Mouse (Mus musculus): ENCODE results near the gene Hsd3b5. TPM values are rescaled to one million over a fixed set of nuclear protein-coding genes. Genes with fewer than 3 reads are reported as not detected.
A peak's percentile ranks its signal among the peaks of the same experiment; 100 is the strongest.
"Not testable (repeated sequence)": the region's sequence is repeated elsewhere in the genome, so short reads cannot be mapped to it uniquely, and the experiment has no call there.

Gene Hsd3b5
- polyA plus RNA-seq, 2 experiments, result 0.08 to 0.10 TPM

GRCm38 (mm10) chr3:98613963-98614362 lies 16.1 kb downstream of the Hsd3b5 start:
- DNase-seq (ENCODE audit: low read depth in 3 of 3, low spot score in 3 of 3) (no peak), ATAC-seq (ENCODE audit: insufficient read depth) (no peak)
- Histone ChIP-seq H3K4me3 (ENCODE audit: insufficient read depth in 1 of 2, low read depth in 2 of 2, low read length in 2 of 2) (no peak overlapping the region), H3K9me3 (ENCODE audit: control insufficient read depth, low read length) (no peaks in the 10 kb centered on the region), H3K9ac (replicated peaks) (no peak overlapping the region), H3K27me3 (ENCODE audit: control insufficient read depth, insufficient read depth, low read length) (no peaks in the 10 kb centered on the region), H3K4me2 (ENCODE audit: low read depth) (no peak overlapping the region), H3K4me1 (replicated peaks; ENCODE audit: control insufficient read depth in 2 of 2, insufficient read depth in 2 of 2, low read length in 1 of 2) (no peaks in the 10 kb centered on the region), H3K36me3 (replicated peaks; ENCODE audit: control insufficient read depth, insufficient read depth, low read depth) (no peaks in the 10 kb centered on the region), H3K27ac (no peak overlapping the region)
- TF ChIP-seq EP300 (IDR thresholded peaks at IDR 0.05; ENCODE audit: low read depth) (no peak), CTCF (IDR thresholded peaks at IDR 0.05; ENCODE audit: low read depth) (no peak)

DNA sequence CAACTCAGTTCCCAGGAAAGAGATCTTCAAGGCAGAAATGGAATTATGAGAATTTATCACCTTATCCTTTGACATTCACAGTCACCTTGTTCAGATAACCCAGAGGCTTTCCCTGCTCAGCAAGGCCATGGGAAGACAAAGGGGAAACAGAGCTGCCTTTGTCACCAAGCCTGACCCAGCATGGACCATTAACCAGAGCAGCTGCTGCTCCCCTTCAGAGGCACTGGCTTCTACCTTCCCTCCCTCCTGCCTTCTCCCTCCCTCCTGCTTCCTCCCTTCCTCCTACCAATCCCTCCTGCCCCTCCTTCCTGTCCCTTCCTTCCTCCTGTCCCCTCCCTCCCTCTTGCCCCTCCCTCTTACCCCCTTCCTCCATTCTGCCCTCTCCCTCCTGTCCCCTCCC lies 16.5 kb downstream of the Hsd3b5 start:
- not testable (repeated sequence) for H3K36me3 ChIP-seq (replicated peaks; ENCODE audit: control insufficient read depth, insufficient read depth, low read depth); DNase-seq (ENCODE audit: low read depth in 3 of 3, low spot score in 3 of 3); H3K4me1 ChIP-seq (replicated peaks; ENCODE audit: control insufficient read depth in 2 of 2, insufficient read depth in 2 of 2, low read length in 1 of 2); ATAC-seq (ENCODE audit: insufficient read depth); H3K4me3 ChIP-seq (ENCODE audit: insufficient read depth in 1 of 2, low read depth in 2 of 2, low read length in 2 of 2); H3K27me3 ChIP-seq (ENCODE audit: control insufficient read depth, insufficient read depth, low read length); H3K4me2 ChIP-seq (ENCODE audit: low read depth); H3K9me3 ChIP-seq (ENCODE audit: control insufficient read depth, low read length); H3K27ac ChIP-seq; H3K9ac ChIP-seq (replicated peaks)

DNA sequence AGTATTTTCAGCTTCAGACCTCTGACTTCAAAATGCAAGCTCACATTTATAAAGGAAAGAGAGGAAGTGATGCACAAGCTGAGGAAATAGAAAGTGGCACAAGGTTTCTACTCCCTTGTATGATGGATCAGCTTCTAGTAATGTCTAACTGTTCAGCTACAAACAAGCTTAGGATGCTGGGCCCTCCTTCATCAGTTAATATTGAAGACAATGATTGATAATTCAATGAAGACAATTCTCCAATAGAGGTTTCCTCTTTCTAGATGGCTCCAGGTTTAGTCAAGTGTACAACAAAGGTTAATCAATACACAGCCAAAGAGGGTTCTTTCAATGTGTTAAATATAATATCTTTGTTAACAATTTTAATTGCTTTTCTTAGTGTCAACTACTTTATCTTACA lies 41.3 kb downstream of the Hsd3b5 start, which contains the start of gene Gm10681:
TSS of gene Gm10681 (minus strand) at position 101 of the 400 bp plus-strand sequence.
- H3K4me1 ChIP-seq (replicated peaks; ENCODE audit: control insufficient read depth in 2 of 2, insufficient read depth in 2 of 2, low read length in 1 of 2), result peaks cover 0 to 1% of the 10 kb centered on the region in 2 experiments; a peak in 1 of 4 replicates
- H3K36me3 ChIP-seq (replicated peaks; ENCODE audit: control insufficient read depth, insufficient read depth, low read depth), result no peaks in the 10 kb centered on the region
- no peak within 1 kb of the TSS for H3K4me2 ChIP-seq (ENCODE audit: low read depth)
- ATAC-seq (ENCODE audit: insufficient read depth) (no peak), DNase-seq (ENCODE audit: low read depth in 3 of 3, low spot score in 3 of 3) (no peak)
- no peaks in the 10 kb centered on the region for H3K27me3 ChIP-seq (ENCODE audit: control insufficient read depth, insufficient read depth, low read length)
- no peaks in the 10 kb centered on the region for H3K9me3 ChIP-seq (ENCODE audit: control insufficient read depth, low read length)
- TF ChIP-seq CTCF (IDR thresholded peaks at IDR 0.05; ENCODE audit: low read depth) (no peak), EP300 (IDR thresholded peaks at IDR 0.05; ENCODE audit: low read depth) (no peak)
- H3K9ac ChIP-seq (replicated peaks), result no peak within 1 kb of the TSS
- H3K4me3 ChIP-seq (ENCODE audit: insufficient read depth in 1 of 2, low read depth in 2 of 2, low read length in 2 of 2), result no peak within 1 kb of the TSS
- no peak within 1 kb of the TSS for H3K27ac ChIP-seq

- H3K36me3 ChIP-seq (replicated peaks; ENCODE audit: control insufficient read depth, insufficient read depth, low read depth), result no peaks in the 10 kb centered on the region
These were observed 42.3 kb downstream of the Hsd3b5 start for GRCm38 (mm10) chr3:98587721-98588120.

GRCm38 (mm10) chr3:98582622-98583021 lies 47.4 kb downstream of the Hsd3b5 start:
- H3K27ac ChIP-seq; H3K9me3 ChIP-seq (ENCODE audit: control insufficient read depth, low read length); H3K9ac ChIP-seq (replicated peaks); H3K36me3 ChIP-seq (replicated peaks; ENCODE audit: control insufficient read depth, insufficient read depth, low read depth); DNase-seq (ENCODE audit: low read depth in 3 of 3, low spot score in 3 of 3); H3K4me2 ChIP-seq (ENCODE audit: low read depth); H3K4me1 ChIP-seq (replicated peaks; ENCODE audit: control insufficient read depth in 2 of 2, insufficient read depth in 2 of 2, low read length in 1 of 2); H3K4me3 ChIP-seq (ENCODE audit: insufficient read depth in 1 of 2, low read depth in 2 of 2, low read length in 2 of 2); H3K27me3 ChIP-seq (ENCODE audit: control insufficient read depth, insufficient read depth, low read length): not testable (repeated sequence)
- peak; percentile 33; the same call in 1 of the 2 replicates for ATAC-seq (ENCODE audit: insufficient read depth)

More at GRCm38 (mm10) chr3:98587721-98588120, 42.3 kb downstream of the Hsd3b5 start:
- no peak overlapping the region for H3K4me3 ChIP-seq (ENCODE audit: insufficient read depth in 1 of 2, low read depth in 2 of 2, low read length in 2 of 2)
- no peaks in the 10 kb centered on the region for H3K27me3 ChIP-seq (ENCODE audit: control insufficient read depth, insufficient read depth, low read length)
- ATAC-seq (ENCODE audit: insufficient read depth) (0 out of 2 replicates have a peak, but pooled peaks have one; percentile 21), DNase-seq (ENCODE audit: low read depth in 3 of 3, low spot score in 3 of 3) (peak in 1 of 3 experiments; percentile 2)
- no peak overlapping the region for H3K4me2 ChIP-seq (ENCODE audit: low read depth)
- H3K27ac ChIP-seq, result no peak overlapping the region
- H3K4me1 ChIP-seq (replicated peaks; ENCODE audit: control insufficient read depth in 2 of 2, insufficient read depth in 2 of 2, low read length in 1 of 2), result peaks cover 0 to 1% of the 10 kb centered on the region in 2 experiments; a peak in 1 of 4 replicates
- TF ChIP-seq CTCF (IDR thresholded peaks at IDR 0.05; ENCODE audit: low read depth) (no peak), EP300 (IDR thresholded peaks at IDR 0.05; ENCODE audit: low read depth) (no peak)
- H3K9ac ChIP-seq (replicated peaks), result no peak overlapping the region
- no peaks in the 10 kb centered on the region for H3K9me3 ChIP-seq (ENCODE audit: control insufficient read depth, low read length)
- WGBS (ENCODE audit: insufficient replicate concordance), result 52% methylated on average over 2 of the region's 2 CpGs

DNA sequence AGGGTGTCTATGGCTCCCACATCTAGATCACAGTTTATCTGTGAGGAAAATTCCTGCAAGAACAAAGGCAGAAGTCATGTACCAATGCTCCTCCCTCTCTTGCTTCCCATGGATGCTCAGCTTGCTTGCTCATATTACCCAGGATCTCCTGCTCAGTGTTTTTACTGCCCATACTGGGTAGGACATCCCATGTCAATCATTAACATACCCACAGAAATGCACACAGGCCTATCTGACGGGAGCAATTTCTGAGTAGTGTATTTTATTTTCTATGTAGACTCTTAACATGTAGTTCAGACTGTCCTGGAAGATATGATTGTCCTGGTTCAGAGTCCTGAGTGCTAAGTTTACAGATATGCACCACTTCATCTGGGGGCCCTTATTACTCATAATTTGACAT lies 47.9 kb downstream of the Hsd3b5 start:
- ATAC-seq (ENCODE audit: insufficient read depth), result not testable (repeated sequence)

GRCm38 (mm10) chr3:98581024-98581423 lies 49.0 kb downstream of the Hsd3b5 start:
- H3K9me3 ChIP-seq (ENCODE audit: control insufficient read depth, low read length); ATAC-seq (ENCODE audit: insufficient read depth); H3K4me1 ChIP-seq (replicated peaks; ENCODE audit: control insufficient read depth in 2 of 2, insufficient read depth in 2 of 2, low read length in 1 of 2); H3K9ac ChIP-seq (replicated peaks); DNase-seq (ENCODE audit: low read depth in 3 of 3, low spot score in 3 of 3); H3K27ac ChIP-seq; H3K27me3 ChIP-seq (ENCODE audit: control insufficient read depth, insufficient read depth, low read length); H3K4me3 ChIP-seq (ENCODE audit: insufficient read depth in 1 of 2, low read depth in 2 of 2, low read length in 2 of 2); H3K36me3 ChIP-seq (replicated peaks; ENCODE audit: control insufficient read depth, insufficient read depth, low read depth); H3K4me2 ChIP-seq (ENCODE audit: low read depth): not testable (repeated sequence)
- WGBS (ENCODE audit: insufficient replicate concordance), result no CpG with 5 or more reads among the region's 1 CpGs

More for the DNA sequence above, 47.9 kb downstream of the Hsd3b5 start:
- H3K4me3 ChIP-seq (ENCODE audit: insufficient read depth in 1 of 2, low read depth in 2 of 2, low read length in 2 of 2); H3K27ac ChIP-seq; H3K9ac ChIP-seq (replicated peaks); H3K27me3 ChIP-seq (ENCODE audit: control insufficient read depth, insufficient read depth, low read length); H3K9me3 ChIP-seq (ENCODE audit: control insufficient read depth, low read length); H3K4me1 ChIP-seq (replicated peaks; ENCODE audit: control insufficient read depth in 2 of 2, insufficient read depth in 2 of 2, low read length in 1 of 2); H3K4me2 ChIP-seq (ENCODE audit: low read depth); DNase-seq (ENCODE audit: low read depth in 3 of 3, low spot score in 3 of 3); H3K36me3 ChIP-seq (replicated peaks; ENCODE audit: control insufficient read depth, insufficient read depth, low read depth): not testable (repeated sequence)
- no CpG with 5 or more reads among the region's 1 CpGs for WGBS (ENCODE audit: insufficient replicate concordance)
